Mouse (Mus musculus): ENCODE data around the gene Foxp1. TPM values are rescaled to one million over a fixed set of nuclear protein-coding genes. Genes with fewer than 3 reads are reported as not detected.

Foxp1 gene
- polyA plus RNA-seq, 2 experiments = 7.9 to 10.6 TPM

DNA sequence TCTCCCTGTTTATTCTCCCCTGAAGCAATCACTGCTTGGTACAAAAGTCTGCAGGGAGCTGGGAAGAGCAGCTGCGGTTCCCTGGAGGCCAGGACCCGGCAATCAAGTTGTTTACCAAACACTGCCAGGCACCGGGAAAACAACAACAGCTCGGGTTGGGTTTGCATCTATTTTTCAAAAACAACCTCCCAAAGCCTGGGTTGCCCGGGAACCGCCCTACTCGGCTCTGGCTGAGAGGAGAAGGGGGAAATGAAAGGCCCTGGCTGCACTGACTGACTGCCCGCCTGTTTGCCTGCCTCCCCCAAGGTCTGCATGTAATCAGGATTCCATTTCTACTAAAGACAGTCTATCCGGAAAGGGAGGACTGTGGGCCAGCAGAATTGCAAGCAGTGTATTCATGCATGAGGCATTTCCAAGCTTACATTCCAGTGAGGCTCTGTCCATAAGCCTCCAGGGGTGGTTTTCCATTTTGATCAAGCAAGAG lies 82.6 kb downstream of the Foxp1 start:
- Histone ChIP-seq H3K4me1 (replicated peaks; ENCODE audit: control insufficient read depth in 2 of 2, insufficient read depth in 2 of 2, low read length in 1 of 2) (no peaks in the 10 kb centered on the region), H3K9ac (replicated peaks) (no peak overlapping the region), H3K4me3 (ENCODE audit: insufficient read depth in 1 of 2, low read depth in 2 of 2, low read length in 2 of 2) (no peak overlapping the region), H3K4me2 (ENCODE audit: low read depth) (no peak overlapping the region), H3K9me3 (ENCODE audit: control insufficient read depth, low read length) (no peaks in the 10 kb centered on the region), H3K27me3 (ENCODE audit: control insufficient read depth, insufficient read depth, low read length) (no peaks in the 10 kb centered on the region), H3K27ac (no peak overlapping the region), H3K36me3 (replicated peaks; ENCODE audit: control insufficient read depth, insufficient read depth, low read depth) (no peaks in the 10 kb centered on the region)
- WGBS (ENCODE audit: insufficient replicate concordance) = 36% methylated on average over 9 of the region's 9 CpGs
- TF ChIP-seq EP300 (IDR thresholded peaks at IDR 0.05; ENCODE audit: low read depth) = no peak
- no peak for TF ChIP-seq CTCF (IDR thresholded peaks at IDR 0.05; ENCODE audit: low read depth)
- DNase-seq (ENCODE audit: low read depth in 3 of 3, low spot score in 3 of 3) (no peak), ATAC-seq (ENCODE audit: insufficient read depth) (no peak)

GRCm38 (mm10) chr6:99439214-99439877 lies 83.2 kb downstream of the Foxp1 start:
- WGBS (ENCODE audit: insufficient replicate concordance) = 57% methylated on average over 9 of the region's 9 CpGs
- no peaks in the 10 kb centered on the region for H3K9me3 ChIP-seq (ENCODE audit: control insufficient read depth, low read length)
- no peak for ATAC-seq (ENCODE audit: insufficient read depth)
- H3K36me3 ChIP-seq (replicated peaks; ENCODE audit: control insufficient read depth, insufficient read depth, low read depth) = no peaks in the 10 kb centered on the region
- no peak overlapping the region for H3K27ac ChIP-seq
- no peaks in the 10 kb centered on the region for H3K4me1 ChIP-seq (replicated peaks; ENCODE audit: control insufficient read depth in 2 of 2, insufficient read depth in 2 of 2, low read length in 1 of 2)
- no peak overlapping the region for H3K4me2 ChIP-seq (ENCODE audit: low read depth)
- no peaks in the 10 kb centered on the region for H3K27me3 ChIP-seq (ENCODE audit: control insufficient read depth, insufficient read depth, low read length)
- no peak for DNase-seq (ENCODE audit: low read depth in 3 of 3, low spot score in 3 of 3)
- no peak overlapping the region for H3K9ac ChIP-seq (replicated peaks)
- no peak overlapping the region for H3K4me3 ChIP-seq (ENCODE audit: insufficient read depth in 1 of 2, low read depth in 2 of 2, low read length in 2 of 2)
- no peak for TF ChIP-seq CTCF (IDR thresholded peaks at IDR 0.05; ENCODE audit: low read depth)
- TF ChIP-seq EP300 (IDR thresholded peaks at IDR 0.05; ENCODE audit: low read depth) = no peak

DNA sequence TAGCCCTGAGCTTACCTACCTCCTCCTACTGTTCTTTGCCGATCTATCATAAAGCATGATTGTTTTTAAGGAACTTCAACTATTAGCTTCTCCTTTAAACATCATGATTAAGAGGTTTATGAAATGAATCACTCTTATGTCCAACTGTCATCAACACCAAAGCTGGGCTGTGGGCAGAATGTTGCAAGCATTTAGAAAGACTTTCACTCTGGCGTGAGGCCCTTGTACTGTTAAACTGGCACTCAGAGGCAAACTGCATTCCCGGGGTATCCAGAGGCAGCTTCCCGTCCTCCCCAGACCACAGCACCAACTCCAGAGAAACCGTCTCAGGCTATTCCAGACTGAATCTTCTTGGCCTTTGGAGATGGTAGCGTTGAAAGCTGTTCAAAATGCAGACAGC lies 86.2 kb downstream of the Foxp1 start:
- Histone ChIP-seq H3K36me3 (replicated peaks; ENCODE audit: control insufficient read depth, insufficient read depth, low read depth) (no peaks in the 10 kb centered on the region), H3K4me2 (ENCODE audit: low read depth) (no peak overlapping the region), H3K9ac (replicated peaks) (no peak overlapping the region), H3K27me3 (ENCODE audit: control insufficient read depth, insufficient read depth, low read length) (no peaks in the 10 kb centered on the region), H3K4me1 (replicated peaks; ENCODE audit: control insufficient read depth in 2 of 2, insufficient read depth in 2 of 2, low read length in 1 of 2) (no peaks in the 10 kb centered on the region), H3K27ac (no peak overlapping the region), H3K4me3 (ENCODE audit: insufficient read depth in 1 of 2, low read depth in 2 of 2, low read length in 2 of 2) (no peak overlapping the region), H3K9me3 (ENCODE audit: control insufficient read depth, low read length) (no peaks in the 10 kb centered on the region)
- TF ChIP-seq EP300 (IDR thresholded peaks at IDR 0.05; ENCODE audit: low read depth) (no peak), CTCF (IDR thresholded peaks at IDR 0.05; ENCODE audit: low read depth) (no peak)
- DNase-seq (ENCODE audit: low read depth in 3 of 3, low spot score in 3 of 3) (no peak), ATAC-seq (ENCODE audit: insufficient read depth) (no peak)
- 66% methylated on average over 6 of the region's 6 CpGs for WGBS (ENCODE audit: insufficient replicate concordance)

- Histone ChIP-seq H3K9me3 (ENCODE audit: control insufficient read depth, low read length) (no peaks in the 10 kb centered on the region), H3K4me1 (replicated peaks; ENCODE audit: control insufficient read depth in 2 of 2, insufficient read depth in 2 of 2, low read length in 1 of 2) (no peaks in the 10 kb centered on the region), H3K4me2 (ENCODE audit: low read depth) (no peak overlapping the region), H3K36me3 (replicated peaks; ENCODE audit: control insufficient read depth, insufficient read depth, low read depth) (no peaks in the 10 kb centered on the region), H3K27me3 (ENCODE audit: control insufficient read depth, insufficient read depth, low read length) (no peaks in the 10 kb centered on the region), H3K4me3 (ENCODE audit: insufficient read depth in 1 of 2, low read depth in 2 of 2, low read length in 2 of 2) (no peak overlapping the region), H3K9ac (replicated peaks) (no peak overlapping the region), H3K27ac (no peak overlapping the region)
- ATAC-seq (ENCODE audit: insufficient read depth) (no peak), DNase-seq (ENCODE audit: low read depth in 3 of 3, low spot score in 3 of 3) (no peak)
- TF ChIP-seq CTCF (IDR thresholded peaks at IDR 0.05; ENCODE audit: low read depth) = no peak
- TF ChIP-seq EP300 (IDR thresholded peaks at IDR 0.05; ENCODE audit: low read depth) = no peak
- 72% methylated on average over 10 of the region's 10 CpGs for WGBS (ENCODE audit: insufficient replicate concordance)
Observed at GRCm38 (mm10) chr6:99435140-99435539, 87.4 kb downstream of the Foxp1 start.

DNA sequence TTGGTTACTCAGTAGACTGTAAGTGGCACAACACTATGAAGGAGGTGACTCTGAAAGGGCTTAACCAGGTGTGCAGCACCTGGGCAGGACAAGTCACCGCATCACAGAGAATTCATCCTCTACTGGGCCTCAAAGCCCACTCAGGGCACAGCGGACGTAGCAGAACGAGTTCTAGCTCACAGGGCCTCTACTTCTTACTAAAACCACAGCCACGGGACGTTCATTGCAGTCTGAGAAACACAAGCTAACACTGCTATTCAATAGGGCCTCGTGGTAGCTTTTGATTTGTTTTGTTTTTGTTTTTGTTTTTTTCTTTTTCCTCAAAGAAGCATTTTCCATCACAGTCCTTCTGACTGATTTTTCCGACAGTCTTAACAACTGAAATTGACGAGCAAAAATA lies 89.5 kb downstream of the Foxp1 start:
- ATAC-seq (ENCODE audit: insufficient read depth) (no peak), DNase-seq (ENCODE audit: low read depth in 3 of 3, low spot score in 3 of 3) (no peak)
- Histone ChIP-seq H3K4me2 (ENCODE audit: low read depth) (no peak overlapping the region), H3K36me3 (replicated peaks; ENCODE audit: control insufficient read depth, insufficient read depth, low read depth) (no peaks in the 10 kb centered on the region), H3K9ac (replicated peaks) (no peak overlapping the region), H3K27me3 (ENCODE audit: control insufficient read depth, insufficient read depth, low read length) (no peaks in the 10 kb centered on the region), H3K9me3 (ENCODE audit: control insufficient read depth, low read length) (no peaks in the 10 kb centered on the region), H3K4me1 (replicated peaks; ENCODE audit: control insufficient read depth in 2 of 2, insufficient read depth in 2 of 2, low read length in 1 of 2) (no peaks in the 10 kb centered on the region), H3K27ac (no peak overlapping the region), H3K4me3 (ENCODE audit: insufficient read depth in 1 of 2, low read depth in 2 of 2, low read length in 2 of 2) (no peak overlapping the region)
- 82% methylated on average over 9 of the region's 9 CpGs for WGBS (ENCODE audit: insufficient replicate concordance)
- TF ChIP-seq EP300 (IDR thresholded peaks at IDR 0.05; ENCODE audit: low read depth) (no peak), CTCF (IDR thresholded peaks at IDR 0.05; ENCODE audit: low read depth) (no peak)
